Mouse (Mus musculus) midbrain, embryonic 14.5 days (tissue): Measurements from ENCODE around the gene Gm765. TPM values are rescaled to one million over a fixed set of nuclear protein-coding genes. Genes with fewer than 3 reads are reported as not detected.
A peak's percentile ranks its signal among the peaks of the same experiment; 100 is the strongest.

Experiments used
- ATAC-seq: fragments of 200-750 bp; cut with Nextera tagmentation; 2 replicates; pipeline ENCODE4 v1.8.0; 2017; ENCODE audit warnings: moderate number of reproducible peaks, moderate library complexity; ENCODE audit not compliant: low FRiP score, low TSS enrichment
- DNase-seq: peaks from one replicate; pipeline ENCODE4 v3.0.0-alpha.2; 2015
- H3K27ac ChIP-seq: fragments of 300-500 bp; sonication (generic); replicated peaks from 2 replicates; pipeline ENCODE4 v1.5.1; 2014; ENCODE audit warnings: mild to moderate bottlenecking, low read depth, low read length, moderate library complexity
- H3K27me3 ChIP-seq: fragments of 300-500 bp; sonication (generic); 2 replicates; pipeline ENCODE4 v1.6.1; 2014; ENCODE audit warnings: low read length, control low read depth, mixed read lengths; ENCODE audit not compliant: control insufficient read depth, insufficient read depth
- H3K36me3 ChIP-seq: fragments of 300-500 bp; sonication (generic); 2 replicates; pipeline ENCODE4 v1.6.1; 2014; ENCODE audit warnings: low read length, control low read depth; ENCODE audit not compliant: control insufficient read depth, insufficient read depth
- H3K4me1 ChIP-seq: fragments of 300-500 bp; sonication (generic); 2 replicates; pipeline ENCODE4 v1.6.1; 2014; ENCODE audit warnings: mild to moderate bottlenecking, antibody characterized with exemption, low read length, control low read depth; ENCODE audit not compliant: control insufficient read depth, insufficient read depth
- H3K4me2 ChIP-seq: fragments of 300-500 bp; sonication (generic); 2 replicates; pipeline ENCODE4 v1.6.1; 2014; ENCODE audit warnings: mild to moderate bottlenecking, low read length, moderate library complexity
- H3K4me3 ChIP-seq: fragments of 300-500 bp; sonication (generic); replicated peaks from 2 replicates; pipeline ENCODE4 v1.5.1; 2014; ENCODE audit warnings: low read depth, low read length
- H3K9ac ChIP-seq: fragments of 300-500 bp; sonication (generic); replicated peaks from 2 replicates; pipeline ENCODE4 v1.6.1; 2014; ENCODE audit warnings: mild to moderate bottlenecking, low read length, moderate library complexity
- H3K9me3 ChIP-seq: fragments of 300-500 bp; sonication (generic); 2 replicates; pipeline ENCODE4 v1.6.1; 2016; ENCODE audit warnings: low read length, control low read depth, mixed read lengths; ENCODE audit not compliant: control insufficient read depth
- WGBS: fragments of 180-500 bp; shearing (Covaris S2); extraction: QIAGEN DNeasy Blood & Tissue Kit; methylation state at CpG from one replicate; pipeline ENCODE4 v1.1.7; 2014; 5-methylcytosine and 5-hydroxymethylcytosine counted together
- polyA plus RNA-seq: library from polyadenylated mRNA; unstranded; fragments of >200 nt; fragmentation: Nextera tagmentation; extraction: Ambion mirVana; gene quantifications from 2 replicates; pipeline ENCODE4 v1.2.1, GENCODE M21; 2014

Gene Gm765
- polyA plus RNA-seq, 1 experiment from 2014 or later, result not detected

DNA sequence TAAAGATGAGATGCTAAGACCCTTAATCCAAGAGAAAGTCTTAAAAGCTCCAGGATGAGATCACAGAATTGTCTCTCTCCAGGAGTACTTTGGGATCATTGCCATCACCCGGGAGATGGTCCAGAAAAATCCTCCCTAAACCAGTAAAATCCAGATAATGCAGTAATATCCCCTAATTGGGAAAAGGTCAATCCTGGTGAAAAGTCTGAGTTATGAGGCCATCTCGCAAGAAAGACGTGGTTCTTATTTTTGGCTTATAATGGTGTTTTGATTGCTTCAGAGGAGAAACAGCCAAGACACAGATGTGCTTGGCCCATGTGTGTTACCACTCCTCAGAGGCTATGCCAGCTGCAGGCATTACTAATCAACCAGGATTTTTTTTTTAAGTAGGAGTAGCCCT, 34.9 kb downstream of the Gm765 start:
- H3K9ac ChIP-seq, result no peak overlapping the region
- H3K27me3 ChIP-seq, result no peaks in the 10 kb centered on the region
- no peaks in the 10 kb centered on the region for H3K4me1 ChIP-seq
- ATAC-seq (no peak), DNase-seq (no peak)
- H3K27ac ChIP-seq, result no peak overlapping the region
- no peaks in the 10 kb centered on the region for H3K9me3 ChIP-seq
- no peaks in the 10 kb centered on the region for H3K36me3 ChIP-seq
- H3K4me2 ChIP-seq, result no peak overlapping the region
- WGBS, result 69% methylated on average over 3 of the region's 3 CpGs
- no peak overlapping the region for H3K4me3 ChIP-seq

DNA sequence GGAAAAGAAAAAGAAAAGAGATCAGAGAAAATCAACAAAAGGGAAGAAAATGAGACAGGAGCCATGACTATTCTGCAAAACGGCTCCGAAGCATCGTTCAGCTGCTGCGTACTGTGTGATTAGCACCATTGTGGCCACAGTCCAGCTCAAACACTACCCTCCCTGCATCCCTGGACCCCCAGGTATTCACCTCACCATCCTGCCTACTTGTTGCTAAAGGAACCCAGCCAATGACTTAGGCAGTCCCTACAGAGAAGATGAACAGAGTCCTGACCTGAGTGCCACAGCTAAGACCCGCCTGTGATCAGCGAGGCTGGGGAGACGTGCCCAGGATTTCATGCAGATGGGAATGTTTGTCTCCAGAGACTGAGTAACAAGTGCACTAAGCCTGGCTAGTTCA, 35.4 kb downstream of the Gm765 start:
- Histone ChIP-seq H3K27ac (no peak overlapping the region), H3K36me3 (no peaks in the 10 kb centered on the region), H3K4me3 (no peak overlapping the region), H3K4me1 (no peaks in the 10 kb centered on the region), H3K4me2 (no peak overlapping the region), H3K9me3 (no peaks in the 10 kb centered on the region), H3K9ac (no peak overlapping the region), H3K27me3 (no peaks in the 10 kb centered on the region)
- DNase-seq (no peak), ATAC-seq (no peak)
- 80% methylated on average over 7 of the region's 7 CpGs for WGBS

DNA sequence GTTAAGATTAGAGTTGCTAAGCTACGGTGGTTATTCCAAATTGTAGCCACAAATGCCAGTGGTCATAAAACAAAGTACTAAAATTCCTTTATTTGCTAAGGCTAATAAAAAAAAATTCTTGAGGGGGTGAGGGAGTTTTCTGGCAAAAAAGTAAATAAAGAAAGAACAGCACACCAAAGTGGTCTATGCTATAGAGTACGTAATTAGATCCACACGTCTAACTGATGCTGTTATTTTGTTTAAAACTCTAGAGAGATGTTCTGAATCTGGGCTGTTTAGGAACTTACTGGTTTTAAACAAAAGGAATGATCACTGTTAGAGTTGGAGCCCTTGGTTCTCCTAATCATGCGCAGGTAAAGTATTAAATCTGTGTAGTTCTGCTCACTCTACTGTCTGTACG, 50.5 kb downstream of the Gm765 start:
- DNase-seq, result no peak
- WGBS, result 90% methylated on average over 5 of the region's 5 CpGs

DNA sequence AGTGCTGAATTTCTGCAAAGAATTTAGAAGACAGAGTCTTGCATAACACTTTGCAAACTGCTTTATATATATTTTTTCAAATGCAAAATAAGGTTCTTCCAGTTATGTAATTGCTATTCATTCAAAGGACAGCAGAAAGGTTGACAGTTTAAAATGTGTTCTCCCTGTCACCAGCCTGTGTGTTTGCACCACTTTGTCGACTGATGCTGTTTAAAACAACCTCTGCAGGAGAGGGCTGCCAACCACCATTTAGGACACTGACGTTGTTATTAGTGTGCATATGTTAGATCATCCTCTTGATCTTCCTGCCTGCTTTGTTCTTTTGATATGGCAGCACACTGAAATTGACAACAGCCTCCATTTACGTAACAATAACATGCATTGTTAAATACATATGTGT, 54.2 kb downstream of the Gm765 start:
- ATAC-seq, result no peak

More for the DNA sequence above, 50.5 kb downstream of the Gm765 start:
- no peaks in the 10 kb centered on the region for H3K4me1 ChIP-seq
- no peaks in the 10 kb centered on the region for H3K27me3 ChIP-seq
- H3K4me2 ChIP-seq, result no peak overlapping the region
- H3K9ac ChIP-seq, result no peak overlapping the region
- no peaks in the 10 kb centered on the region for H3K9me3 ChIP-seq
- H3K27ac ChIP-seq, result no peak overlapping the region
- no peak overlapping the region for H3K4me3 ChIP-seq
- H3K36me3 ChIP-seq, result no peaks in the 10 kb centered on the region
- ATAC-seq, result no peak

DNA sequence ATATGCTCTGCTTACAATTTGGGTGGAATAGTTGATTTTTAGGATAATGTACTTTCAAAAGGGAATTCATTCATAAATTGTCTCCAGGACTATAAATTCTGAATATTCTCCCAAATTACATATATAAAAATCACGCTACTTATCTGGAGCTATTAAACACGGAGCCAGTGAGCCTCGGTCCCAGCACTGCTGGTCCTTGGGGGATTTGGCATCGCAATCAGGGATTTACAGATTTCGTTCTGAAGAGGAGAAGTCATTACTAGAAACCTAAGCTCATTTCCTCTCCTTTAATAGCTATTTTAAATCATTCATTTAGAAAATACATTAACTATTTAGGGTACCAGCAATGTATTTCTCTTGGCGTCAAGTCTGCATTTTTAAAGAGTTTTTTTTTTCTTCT, 55.0 kb downstream of the Gm765 start:
- ATAC-seq, result no peak
- H3K27ac ChIP-seq, result no peak overlapping the region

More for the DNA sequence above, 54.2 kb downstream of the Gm765 start:
- no peaks in the 10 kb centered on the region for H3K9me3 ChIP-seq
- H3K4me3 ChIP-seq, result no peak overlapping the region
- no peaks in the 10 kb centered on the region for H3K4me1 ChIP-seq
- WGBS, result 25% methylated on average over 3 of the region's 3 CpGs
- H3K27ac ChIP-seq, result no peak overlapping the region
- H3K27me3 ChIP-seq, result no peaks in the 10 kb centered on the region
- DNase-seq, result peak; percentile 12
- no peak overlapping the region for H3K9ac ChIP-seq
- H3K4me2 ChIP-seq, result no peak overlapping the region
- no peaks in the 10 kb centered on the region for H3K36me3 ChIP-seq

DNA sequence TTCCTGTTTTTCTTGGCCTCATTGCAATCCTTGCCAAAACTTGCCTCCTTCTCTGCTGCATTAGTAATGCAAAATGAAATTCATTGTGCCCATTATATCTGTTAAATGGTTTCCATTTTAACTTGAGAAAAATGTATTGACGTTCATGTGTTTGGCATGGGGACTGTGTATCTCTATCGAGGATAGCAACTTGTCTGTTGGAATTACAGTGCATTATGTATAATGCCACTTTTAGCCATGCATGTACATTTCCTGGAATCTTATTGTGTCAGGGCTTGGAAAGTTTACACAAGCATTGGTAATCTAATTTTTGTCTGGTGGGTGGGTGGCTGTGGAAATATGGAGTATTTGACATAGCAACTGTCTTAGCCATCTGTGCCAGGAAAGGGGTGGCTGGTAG, 57.4 kb downstream of the Gm765 start:
- Histone ChIP-seq H3K27ac (no peak overlapping the region), H3K27me3 (no peaks in the 10 kb centered on the region), H3K4me3 (no peak overlapping the region), H3K9ac (no peak overlapping the region), H3K4me2 (no peak overlapping the region), H3K4me1 (no peaks in the 10 kb centered on the region), H3K36me3 (no peaks in the 10 kb centered on the region), H3K9me3 (no peaks in the 10 kb centered on the region)
- ATAC-seq, result no peak
- DNase-seq, result no peak
- WGBS, result 89% methylated on average over 2 of the region's 2 CpGs

More for the DNA sequence above, 55.0 kb downstream of the Gm765 start:
- Histone ChIP-seq H3K4me2 (no peak overlapping the region), H3K9ac (no peak overlapping the region), H3K4me1 (no peaks in the 10 kb centered on the region), H3K9me3 (no peaks in the 10 kb centered on the region), H3K27me3 (no peaks in the 10 kb centered on the region), H3K36me3 (no peaks in the 10 kb centered on the region), H3K4me3 (no peak overlapping the region)
- DNase-seq, result peak; percentile 51
- WGBS, result 55% methylated on average over 6 of the region's 6 CpGs

DNA sequence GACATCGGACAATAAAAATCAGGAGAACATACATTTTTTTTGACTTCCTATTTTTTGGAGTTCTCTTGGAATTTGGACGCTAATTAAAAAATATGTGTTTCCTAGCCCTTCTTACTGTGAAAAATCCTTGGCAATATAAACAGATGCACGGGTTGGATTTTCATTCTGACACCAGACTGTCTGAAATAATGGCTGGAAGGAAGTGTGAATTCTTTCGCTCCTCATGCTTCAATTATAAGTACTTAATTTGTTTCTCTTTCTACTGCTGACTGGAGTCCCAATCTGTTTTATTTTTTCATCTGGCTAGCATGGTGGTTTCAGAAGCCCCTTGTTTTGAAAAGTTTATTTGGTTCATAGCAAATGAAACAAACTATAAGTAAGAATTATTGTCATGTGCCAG, 59.8 kb downstream of the Gm765 start:
- H3K4me3 ChIP-seq, result no peak overlapping the region
- 89% methylated on average over 4 of the region's 4 CpGs for WGBS
- H3K27ac ChIP-seq, result no peak overlapping the region
- no peak for DNase-seq
- no peaks in the 10 kb centered on the region for H3K36me3 ChIP-seq
- ATAC-seq, result no peak
- no peaks in the 10 kb centered on the region for H3K9me3 ChIP-seq
- no peak overlapping the region for H3K4me2 ChIP-seq
- no peaks in the 10 kb centered on the region for H3K27me3 ChIP-seq
- no peak overlapping the region for H3K9ac ChIP-seq
- H3K4me1 ChIP-seq, result no peaks in the 10 kb centered on the region

DNA sequence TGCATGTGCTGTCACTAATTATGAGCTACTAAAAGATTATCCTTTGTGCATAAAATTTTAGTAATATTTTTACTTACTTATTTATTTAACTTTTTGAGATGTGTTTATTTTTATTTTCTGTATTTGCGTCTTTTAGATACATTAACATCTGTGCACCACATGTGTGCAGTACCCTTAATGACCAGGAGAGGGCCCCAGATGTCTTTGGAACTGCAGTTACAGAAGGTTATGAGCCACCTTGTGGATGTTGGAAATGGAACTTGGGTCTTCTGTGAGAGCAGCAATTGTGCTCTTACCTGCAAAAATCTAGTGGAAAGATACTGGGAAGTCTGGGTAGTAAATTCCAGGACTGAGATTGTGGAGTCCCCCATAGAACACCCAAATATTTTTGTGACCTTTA, 71.0 kb downstream of the Gm765 start:
- Histone ChIP-seq H3K9me3 (no peaks in the 10 kb centered on the region), H3K4me1 (no peaks in the 10 kb centered on the region), H3K27ac (no peak overlapping the region), H3K27me3 (no peaks in the 10 kb centered on the region), H3K9ac (no peak overlapping the region), H3K4me2 (no peak overlapping the region), H3K4me3 (no peak overlapping the region), H3K36me3 (no peaks in the 10 kb centered on the region)
- DNase-seq (peak; percentile 38), ATAC-seq (no peak)
- WGBS, result 85% methylated on average over 1 of the region's 1 CpGs

DNA sequence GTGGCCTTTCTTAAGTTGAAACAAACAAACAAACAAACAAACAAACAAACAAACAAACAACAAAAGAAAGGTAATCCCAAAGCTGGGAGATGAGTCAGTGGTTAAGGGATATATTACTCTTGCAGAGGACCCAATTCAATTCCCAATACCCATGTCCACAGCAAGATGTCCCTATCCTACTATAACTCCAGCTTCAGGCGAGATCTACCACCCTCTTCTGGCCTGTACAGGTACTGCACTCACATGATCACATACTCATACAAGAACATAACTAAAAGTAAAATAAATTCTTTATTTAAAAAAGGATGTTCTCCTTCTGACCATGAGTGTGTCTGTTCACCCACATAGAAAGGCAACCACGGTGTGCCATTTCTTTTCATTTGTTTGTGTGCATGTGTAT, 79.6 kb downstream of the Gm765 start:
- Histone ChIP-seq H3K36me3 (no peaks in the 10 kb centered on the region), H3K4me2 (no peak overlapping the region), H3K4me3 (no peak overlapping the region), H3K27me3 (no peaks in the 10 kb centered on the region), H3K27ac (no peak overlapping the region), H3K4me1 (no peaks in the 10 kb centered on the region), H3K9me3 (peaks cover 12% of the 10 kb centered on the region), H3K9ac (no peak overlapping the region)
- ATAC-seq (no peak), DNase-seq (no peak)
- 59% methylated on average over 2 of the region's 2 CpGs for WGBS
